Mouse (Mus musculus) liver, embryonic 12.5 days (tissue): ENCODE measurements around the gene Bad. TPM values are rescaled to one million over a fixed set of nuclear protein-coding genes. Genes with fewer than 3 reads are reported as not detected.
A peak's percentile ranks its signal among the peaks of the same experiment; 100 is the strongest.

ENCODE experiments used
- ATAC-seq: fragments of 200-750 bp; cut with Nextera tagmentation; 2 replicates; pipeline ENCODE4 v1.8.0; 2017; ENCODE audit warnings: moderate number of reproducible peaks, mild to moderate bottlenecking, moderate library complexity
- H3K27ac ChIP-seq: fragments of 300-500 bp; sonication (generic); 2 replicates; pipeline ENCODE4 v1.5.1; 2016; ENCODE audit warnings: mild to moderate bottlenecking
- H3K27me3 ChIP-seq: fragments of 300-500 bp; sonication (generic); replicated peaks from 2 replicates; pipeline ENCODE4 v1.6.1; 2016; ENCODE audit warnings: mild to moderate bottlenecking, moderate library complexity
- H3K36me3 ChIP-seq: fragments of 300-500 bp; sonication (generic); 2 replicates; pipeline ENCODE4 v1.6.1; 2016; ENCODE audit warnings: mild to moderate bottlenecking, moderate library complexity
- H3K4me1 ChIP-seq: fragments of 300-500 bp; sonication (generic); 2 replicates; pipeline ENCODE4 v1.6.1; 2016
- H3K4me2 ChIP-seq: fragments of 300-500 bp; sonication (generic); 2 replicates; pipeline ENCODE4 v1.6.1; 2016; ENCODE audit warnings: mild to moderate bottlenecking, moderate library complexity
- H3K4me3 ChIP-seq: fragments of 300-500 bp; sonication (generic); 2 replicates; pipeline ENCODE4 v1.5.1; 2016; ENCODE audit warnings: mild to moderate bottlenecking, moderate library complexity
- H3K9ac ChIP-seq: fragments of 300-500 bp; sonication (generic); 2 replicates; pipeline ENCODE4 v1.6.1; 2016; ENCODE audit warnings: mild to moderate bottlenecking, moderate library complexity
- H3K9me3 ChIP-seq: fragments of 300-500 bp; sonication (generic); replicated peaks from 2 replicates; pipeline ENCODE4 v1.6.1; 2016; ENCODE audit warnings: mild to moderate bottlenecking, moderate library complexity
- WGBS: fragments of 180-500 bp; shearing (Covaris S2); methylation state at CpG from one replicate; pipeline ENCODE4 v1.1.7; 2016; ENCODE audit not compliant: insufficient replicate concordance; 5-methylcytosine and 5-hydroxymethylcytosine counted together
- polyA plus RNA-seq: library from polyadenylated mRNA; unstranded; fragments of >200 nt; fragmentation: Nextera tagmentation; extraction: Ambion mirVana; gene quantifications from 2 replicates; pipeline ENCODE4 v1.2.1, GENCODE M21; 2016

The Bad gene
- polyA plus RNA-seq, 1 experiment from 2014 or later = 37.6 TPM

DNA sequence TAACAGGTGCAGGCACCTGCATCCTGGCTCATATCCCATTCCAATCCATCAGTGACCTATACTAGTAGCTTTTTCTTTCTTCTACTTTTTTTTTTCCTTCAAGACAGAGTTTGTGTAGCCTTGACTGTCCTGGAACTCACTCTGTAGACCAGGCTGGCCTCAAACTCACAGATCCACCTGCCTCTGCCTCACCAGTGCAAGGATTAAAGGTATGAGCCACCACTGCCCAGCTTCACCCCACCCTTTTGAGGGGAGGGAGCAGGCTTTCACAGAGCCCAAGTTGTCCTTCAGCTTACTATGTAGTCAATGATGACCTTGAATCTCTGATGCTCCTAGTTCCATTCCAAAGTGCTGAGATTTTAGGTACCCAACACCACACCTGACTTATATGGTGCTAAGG is 22.2 kb upstream of the Bad start:
- H3K9me3 ChIP-seq = no peaks in the 10 kb centered on the region
- H3K27me3 ChIP-seq = peaks cover 17% of the 10 kb centered on the region
- ATAC-seq = no peak
- 0 out of 2 replicates have a peak overlapping the region, but pooled peaks have one; percentile 100 for H3K4me2 ChIP-seq
- H3K36me3 ChIP-seq = peaks cover 13% of the 10 kb centered on the region
- peak overlapping the region; percentile 90; the same call in 1 of the 2 replicates for H3K27ac ChIP-seq
- no peak overlapping the region for H3K4me3 ChIP-seq
- H3K9ac ChIP-seq = no peak overlapping the region; the same call in 1 of the 2 replicates
- peaks cover 65% of the 10 kb centered on the region for H3K4me1 ChIP-seq

DNA sequence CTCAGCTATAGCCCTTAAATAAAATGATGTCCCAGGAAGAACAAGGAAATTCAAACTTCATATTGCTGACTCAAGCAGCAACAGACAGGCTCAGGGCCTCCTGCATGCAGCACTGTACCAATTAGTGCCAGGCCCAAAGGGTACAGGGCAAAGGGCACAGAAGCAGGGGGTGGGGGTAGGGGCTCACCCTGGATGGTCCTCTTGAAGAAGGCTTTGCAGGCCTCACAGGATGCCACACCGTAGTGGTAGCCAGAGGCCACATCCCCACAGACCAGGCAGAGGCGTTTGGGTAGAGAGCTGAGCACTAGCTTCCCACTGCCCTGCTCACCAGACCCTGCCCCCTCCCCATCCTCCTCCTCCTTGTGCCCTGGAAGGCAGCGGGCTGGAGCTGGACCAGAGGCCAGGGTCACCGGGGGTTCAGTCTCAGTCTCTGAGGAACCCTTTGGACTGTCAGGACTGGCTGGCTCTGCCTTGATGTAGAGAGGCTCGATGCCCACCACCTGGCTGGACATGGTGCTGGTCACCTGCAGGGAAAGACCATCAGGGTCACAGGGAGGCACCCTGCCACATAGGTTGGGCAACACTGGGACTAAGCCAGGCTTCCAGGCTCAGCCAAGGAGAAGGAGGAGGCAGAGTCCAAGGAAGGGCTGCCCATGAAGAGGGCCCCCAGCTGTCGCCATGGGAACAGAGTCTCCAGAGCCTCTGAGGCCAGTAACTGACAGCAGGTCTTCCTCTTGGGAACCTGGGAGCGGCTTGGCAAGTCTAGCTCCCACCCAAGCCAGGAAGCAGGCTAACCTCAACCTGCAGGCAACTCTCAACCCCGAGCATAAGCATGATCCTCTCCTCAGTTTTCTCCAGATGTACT is 21.6 kb upstream of the Bad start:
- peak overlapping the region; percentile 92 for H3K4me3 ChIP-seq
- peaks cover 69% of the 10 kb centered on the region for H3K4me1 ChIP-seq
- peaks cover 13% of the 10 kb centered on the region for H3K36me3 ChIP-seq
- peak overlapping the region; percentile 94 for H3K9ac ChIP-seq
- 45% methylated on average over 8 of the region's 8 CpGs for WGBS
- peaks cover 24% of the 10 kb centered on the region for H3K27me3 ChIP-seq
- H3K9me3 ChIP-seq = no peaks in the 10 kb centered on the region
- H3K4me2 ChIP-seq = peak overlapping the region; percentile 100
- no peak for ATAC-seq
- peak overlapping the region; percentile 90 for H3K27ac ChIP-seq

DNA sequence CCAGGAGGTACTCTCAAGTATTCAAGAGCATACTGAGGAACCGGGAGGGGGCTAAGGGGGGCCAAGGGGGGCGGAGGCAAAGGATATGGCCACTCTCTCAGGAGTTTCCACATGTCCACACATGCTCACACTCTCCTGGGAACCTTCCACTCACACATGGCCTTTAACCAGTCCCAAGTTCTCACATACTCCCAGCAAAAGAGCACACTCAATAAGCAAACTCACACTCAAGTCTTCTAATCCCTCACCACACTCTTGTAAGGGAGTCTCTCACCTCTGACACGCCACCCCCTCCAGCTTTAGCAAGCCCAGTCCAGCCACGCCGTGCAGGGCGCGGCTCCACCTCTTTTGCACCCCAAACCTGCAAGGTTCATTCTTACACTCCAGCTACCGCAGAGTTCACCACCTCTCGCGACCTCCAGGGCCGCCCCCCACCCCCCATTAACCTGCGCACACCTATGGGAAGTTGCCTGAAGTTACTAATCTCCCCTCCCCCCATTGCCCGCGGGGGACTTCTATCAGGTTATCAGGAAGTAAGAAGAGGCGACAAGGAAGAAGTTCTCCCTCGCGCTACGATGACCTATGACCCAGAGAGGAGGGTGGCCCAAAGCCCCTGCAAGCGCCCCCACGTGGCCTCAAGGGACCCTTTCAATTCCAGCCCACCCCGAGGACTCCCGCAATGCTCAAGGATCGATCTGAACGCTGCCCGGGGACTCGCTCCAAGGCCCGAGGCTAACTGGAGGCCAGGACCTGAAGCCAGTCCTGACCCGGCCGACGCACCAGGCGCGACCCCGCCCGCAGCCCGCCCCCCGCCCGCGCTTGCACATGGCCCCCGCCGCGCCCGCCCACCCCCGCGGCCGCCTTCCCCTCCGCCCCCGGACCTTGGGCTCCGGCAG is 20.7 kb upstream of the Bad start:
- Histone ChIP-seq H3K36me3 (peaks cover 13% of the 10 kb centered on the region), H3K9ac (peak overlapping the region; percentile 94), H3K27ac (peak overlapping the region; percentile 90), H3K9me3 (no peaks in the 10 kb centered on the region), H3K4me2 (peak overlapping the region; percentile 100), H3K4me1 (peaks cover 69% of the 10 kb centered on the region), H3K4me3 (peak overlapping the region; percentile 92), H3K27me3 (peaks cover 33% of the 10 kb centered on the region)
- under 1% methylated on average over 45 of the region's 48 CpGs for WGBS
- ATAC-seq = no peak

DNA sequence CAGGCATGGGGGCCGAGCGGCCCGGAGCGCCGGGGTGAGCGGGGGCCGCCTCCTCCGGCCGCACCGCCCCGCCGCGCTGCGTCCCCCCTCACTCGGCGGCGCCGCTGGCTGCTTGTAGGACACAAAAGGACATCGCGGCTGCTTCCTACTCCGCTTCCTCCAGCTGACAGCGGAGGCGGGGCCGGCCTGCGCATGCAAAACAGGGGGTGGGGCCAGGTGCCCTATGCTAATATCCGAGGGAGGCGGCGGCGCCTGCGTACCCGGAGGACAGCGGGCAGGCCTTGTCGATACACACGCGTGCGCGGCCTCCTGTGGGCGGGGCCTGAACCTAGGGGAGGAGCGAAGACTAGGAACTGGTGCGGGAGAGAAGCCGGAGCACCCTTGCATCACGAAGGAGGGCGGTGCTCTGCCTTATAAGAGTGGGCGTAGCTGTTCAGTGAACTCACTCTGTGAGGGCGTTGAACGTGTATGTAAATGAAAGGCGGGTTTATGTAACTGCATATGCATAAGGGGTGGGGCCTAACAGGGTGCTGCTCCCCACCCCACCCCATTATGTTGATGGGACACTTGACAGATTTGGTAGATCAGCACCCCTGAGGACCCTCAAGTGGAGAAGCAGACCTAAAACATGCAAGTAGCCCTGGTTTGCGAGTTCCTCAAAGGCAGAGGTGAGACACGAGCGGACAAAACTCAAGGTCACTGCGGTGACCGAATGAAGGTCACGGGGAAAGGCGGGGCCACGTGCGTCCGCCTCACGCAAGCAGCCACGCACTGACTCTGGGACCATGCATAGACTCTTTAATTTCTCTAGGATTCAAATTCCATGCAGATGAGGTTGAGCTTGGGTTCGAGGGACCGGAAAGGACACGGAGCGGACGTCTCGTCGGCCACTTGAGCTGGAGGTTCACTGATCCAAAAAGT is 19.8 kb upstream of the Bad start, which contains the start of gene Esrra:
Gene Esrra (minus strand): TSS at position 167 of the 921 bp plus-strand sequence.
- H3K9me3 ChIP-seq = no peaks in the 10 kb centered on the region
- H3K27ac ChIP-seq = peak within 1 kb of the TSS; percentile 90
- peak within 1 kb of the TSS; percentile 100 for H3K4me2 ChIP-seq
- peaks cover 69% of the 10 kb centered on the region for H3K4me1 ChIP-seq
- H3K9ac ChIP-seq = peak within 1 kb of the TSS; percentile 94
- ATAC-seq = peak; percentile 95
- peaks cover 13% of the 10 kb centered on the region for H3K36me3 ChIP-seq
- under 1% methylated on average over 58 of the region's 66 CpGs for WGBS
- H3K27me3 ChIP-seq = peaks cover 42% of the 10 kb centered on the region
- peak within 1 kb of the TSS; percentile 92 for H3K4me3 ChIP-seq

DNA sequence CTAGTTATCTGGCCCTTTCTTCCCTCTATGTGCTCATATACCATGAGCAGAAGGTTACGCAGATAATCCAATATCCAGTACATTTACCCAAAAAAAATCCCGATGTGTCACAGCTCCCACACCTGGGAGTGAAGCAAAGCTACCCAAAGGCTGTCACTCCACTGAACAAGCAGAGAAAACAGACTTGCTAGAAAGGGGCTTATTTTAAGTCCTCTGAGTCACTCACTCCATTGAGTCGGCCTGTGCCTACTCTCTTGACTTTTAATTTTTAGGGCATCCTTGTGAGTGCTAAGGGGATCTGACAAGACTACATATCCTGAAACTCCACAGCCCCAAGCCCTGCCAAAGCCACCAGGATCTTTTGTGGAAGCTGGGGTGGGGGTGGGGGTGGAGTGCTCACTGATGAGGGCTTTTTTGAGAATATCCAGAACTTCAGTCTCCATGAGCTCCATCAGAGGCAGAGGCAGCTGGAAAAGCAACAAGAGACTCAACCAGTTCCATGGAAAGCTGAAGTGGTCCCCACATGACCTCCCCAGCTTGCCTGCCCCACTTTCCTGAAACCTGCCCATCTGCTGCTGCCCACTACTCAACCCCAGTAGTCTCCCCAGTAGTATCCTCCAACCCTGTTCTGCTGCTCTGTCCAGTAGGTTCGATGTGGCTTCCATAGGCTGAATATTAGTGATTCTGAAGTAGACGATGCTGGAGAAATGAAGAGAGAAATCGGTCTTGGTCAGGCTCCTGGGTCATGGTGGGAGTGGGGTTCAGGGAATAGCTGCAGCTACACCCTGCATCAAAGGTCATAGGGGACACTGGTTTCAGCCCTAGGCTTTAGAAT is 18.5 kb upstream of the Bad start:
- peaks cover 71% of the 10 kb centered on the region for H3K4me1 ChIP-seq
- H3K4me2 ChIP-seq = peak overlapping the region; percentile 100
- H3K36me3 ChIP-seq = peaks cover 12% of the 10 kb centered on the region
- no peaks in the 10 kb centered on the region for H3K9me3 ChIP-seq
- H3K9ac ChIP-seq = peak overlapping the region; percentile 66
- WGBS = 55% methylated on average over 6 of the region's 6 CpGs
- H3K4me3 ChIP-seq = no peak overlapping the region; the same call in 1 of the 2 replicates
- H3K27ac ChIP-seq = no peak overlapping the region
- peaks cover 54% of the 10 kb centered on the region for H3K27me3 ChIP-seq
- ATAC-seq = no peak

DNA sequence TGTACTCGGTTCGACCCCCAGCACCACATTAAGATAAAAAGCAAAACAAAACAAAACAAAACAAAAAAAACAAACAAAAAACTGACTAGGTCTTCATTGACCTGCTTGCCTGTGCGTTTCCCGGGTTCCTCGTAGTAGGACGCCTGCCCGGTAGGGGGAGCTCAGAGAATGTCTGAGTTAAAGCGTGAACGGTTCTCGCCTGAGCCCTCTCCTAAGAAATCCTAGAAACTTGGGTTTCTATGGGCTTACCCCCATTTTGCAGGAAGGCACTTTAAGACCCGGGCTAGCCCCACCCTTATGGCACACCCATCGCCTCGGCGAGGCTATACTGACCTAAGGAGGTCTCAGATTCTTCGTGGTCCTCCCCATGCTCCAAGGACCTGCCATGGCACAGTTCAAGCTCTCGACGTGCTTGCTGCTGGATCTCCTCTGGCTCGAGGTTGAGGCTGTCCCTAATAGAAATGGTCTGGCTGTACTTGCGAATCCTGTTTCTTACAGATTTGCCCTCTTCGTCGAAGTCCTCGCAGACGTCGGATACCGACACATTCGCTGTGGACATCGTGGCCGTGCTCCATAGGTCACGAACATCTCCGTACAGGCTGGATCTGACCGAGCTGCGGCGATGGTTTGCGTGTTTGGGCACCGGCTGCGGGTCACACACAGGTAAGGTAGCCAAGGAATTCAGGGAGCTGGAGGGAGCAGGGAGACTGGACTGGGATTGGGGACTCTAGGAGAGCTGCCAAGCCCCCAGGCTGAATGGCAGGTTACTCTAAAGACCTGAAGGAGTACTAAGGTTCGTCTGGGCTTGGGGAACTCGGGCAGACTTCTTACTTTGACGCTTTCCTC is 17.0 kb upstream of the Bad start:
- peaks cover 70% of the 10 kb centered on the region for H3K27me3 ChIP-seq
- H3K9me3 ChIP-seq = no peaks in the 10 kb centered on the region
- H3K9ac ChIP-seq = 0 out of 2 replicates have a peak overlapping the region, but pooled peaks have one; percentile 5
- H3K4me2 ChIP-seq = peak overlapping the region; percentile 46
- ATAC-seq = no peak
- H3K27ac ChIP-seq = no peak overlapping the region
- peak overlapping the region; percentile 22 for H3K4me3 ChIP-seq
- 4% methylated on average over 39 of the region's 39 CpGs for WGBS
- peaks cover 60% of the 10 kb centered on the region for H3K4me1 ChIP-seq
- H3K36me3 ChIP-seq = peaks cover 3% of the 10 kb centered on the region; the same call in 1 of the 2 replicates

DNA sequence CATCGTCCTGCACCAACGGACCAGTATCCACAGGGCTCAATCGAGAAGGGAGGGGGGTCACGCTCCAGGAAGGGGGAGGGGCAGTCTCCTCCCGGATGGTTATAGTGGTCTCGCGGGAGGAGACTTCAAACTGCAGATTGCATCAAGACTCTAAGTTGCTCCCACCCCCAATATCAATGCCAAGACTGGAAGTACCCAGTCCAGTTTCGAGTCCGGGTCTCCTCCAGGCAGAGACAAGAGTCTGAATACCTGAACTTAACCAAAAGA is 16.4 kb upstream of the Bad start, which contains the start of gene Catsperz:
Gene Catsperz (minus strand): TSS at position 74 of the 267 bp plus-strand sequence.
- Histone ChIP-seq H3K4me2 (peak within 1 kb of the TSS; percentile 46), H3K9ac (0 out of 2 replicates have a peak within 1 kb of the TSS, but pooled peaks have one; percentile 5), H3K9me3 (no peaks in the 10 kb centered on the region), H3K36me3 (no peaks in the 10 kb centered on the region), H3K27me3 (peaks cover 75% of the 10 kb centered on the region), H3K4me3 (peak within 1 kb of the TSS; percentile 22), H3K4me1 (peaks cover 54% of the 10 kb centered on the region), H3K27ac (no peak within 1 kb of the TSS)
- 6% methylated on average over 9 of the region's 9 CpGs for WGBS
- no peak for ATAC-seq

DNA sequence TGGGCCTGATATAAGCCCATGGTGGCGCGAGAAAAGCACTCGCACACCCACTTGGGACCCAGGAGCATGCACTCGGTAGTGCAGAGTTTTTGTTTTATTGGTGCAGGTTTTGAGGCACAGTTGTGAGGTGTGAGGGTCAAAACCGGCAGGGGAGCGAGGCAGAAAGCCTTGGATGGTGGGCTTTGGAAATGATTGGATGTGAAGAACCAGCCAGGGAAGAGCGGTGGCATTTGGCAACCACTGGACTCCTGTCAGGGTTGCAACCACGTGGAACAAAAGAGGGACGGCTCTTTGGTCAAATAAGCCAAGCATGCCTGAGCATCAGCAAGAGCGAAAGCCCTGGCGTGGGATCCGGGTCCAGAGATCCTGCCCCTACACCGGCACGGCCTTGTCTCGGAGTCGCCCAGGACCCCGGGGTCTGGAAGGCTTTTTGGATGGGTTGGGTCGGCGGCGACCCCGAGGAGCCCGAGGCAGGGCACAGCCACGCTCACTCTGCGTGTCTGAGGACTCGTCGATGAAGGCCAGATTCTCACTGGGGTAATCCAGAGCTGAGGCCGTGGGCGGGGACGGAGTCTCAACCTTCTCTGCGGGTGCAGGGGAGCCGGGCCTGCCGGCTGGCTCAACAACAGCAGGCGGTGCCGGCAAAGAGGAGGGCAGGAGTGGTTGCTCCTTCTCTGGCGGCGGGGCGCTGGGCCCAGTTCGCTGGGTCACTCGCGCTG is 15.9 kb upstream of the Bad start:
- peak overlapping the region; percentile 22; the same call in 1 of the 2 replicates for H3K4me3 ChIP-seq
- peaks cover 81% of the 10 kb centered on the region for H3K27me3 ChIP-seq
- no peaks in the 10 kb centered on the region for H3K36me3 ChIP-seq
- no peak overlapping the region for H3K27ac ChIP-seq
- no peak for ATAC-seq
- H3K4me2 ChIP-seq = peak overlapping the region; percentile 46; the same call in 1 of the 2 replicates
- H3K4me1 ChIP-seq = peaks cover 49% of the 10 kb centered on the region
- H3K9me3 ChIP-seq = no peaks in the 10 kb centered on the region
- no peak overlapping the region for H3K9ac ChIP-seq
- 20% methylated on average over 38 of the region's 40 CpGs for WGBS

DNA sequence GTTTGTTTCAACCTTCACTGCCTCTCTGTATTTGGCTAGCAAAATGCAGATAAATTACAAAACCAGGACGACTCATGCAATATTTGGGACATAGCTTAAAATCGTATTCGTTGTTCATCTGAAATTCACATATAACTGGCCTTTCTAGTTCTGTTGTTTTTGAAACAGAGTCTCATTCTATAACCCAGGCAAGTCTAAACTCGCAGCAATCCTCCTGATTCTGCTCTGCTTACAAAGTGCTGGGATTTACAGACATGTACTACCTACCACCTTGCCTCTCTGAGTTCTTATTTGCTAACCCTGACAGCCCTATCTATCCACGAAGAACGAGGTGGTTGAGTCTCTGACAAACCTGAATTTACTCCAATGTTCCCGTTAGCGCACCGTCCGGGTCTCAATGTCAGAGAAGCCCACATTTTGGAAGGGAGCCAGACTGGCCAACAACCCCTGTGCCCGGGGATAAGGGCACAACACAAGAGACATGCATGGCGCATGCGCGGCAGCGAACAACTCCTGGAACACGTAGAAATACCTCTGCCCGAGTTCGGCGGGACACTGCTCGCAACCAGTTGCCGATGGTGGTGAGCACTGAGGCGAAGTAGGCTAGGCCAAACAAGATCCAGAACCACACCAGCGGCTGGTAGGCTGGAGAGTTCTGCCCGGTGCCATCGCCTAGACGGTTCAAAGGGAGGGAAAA is 15.0 kb upstream of the Bad start:
- H3K27ac ChIP-seq = no peak overlapping the region
- no peaks in the 10 kb centered on the region for H3K9me3 ChIP-seq
- peak overlapping the region; percentile 33 for H3K4me2 ChIP-seq
- peaks cover 42% of the 10 kb centered on the region for H3K4me1 ChIP-seq
- no peaks in the 10 kb centered on the region for H3K36me3 ChIP-seq
- H3K27me3 ChIP-seq = peaks cover 90% of the 10 kb centered on the region
- H3K4me3 ChIP-seq = no peak overlapping the region; the same call in 1 of the 2 replicates
- ATAC-seq = no peak
- H3K9ac ChIP-seq = no peak overlapping the region
- 18% methylated on average over 26 of the region's 26 CpGs for WGBS
